Mouse (Mus musculus) adrenal gland, postnatal 25 days (tissue): ENCODE data around the gene Pole4. TPM values are rescaled to one million over a fixed set of nuclear protein-coding genes. Genes with fewer than 3 reads are reported as not detected.

Experiments
- DNase-seq: peaks from one replicate; pipeline ENCODE4 v3.0.0; 2021; ENCODE audit warnings: mixed read lengths
- long read RNA-seq: library from polyadenylated mRNA; stranded (forward); transcript quantifications from one replicate; pipeline ENCODE4 v2.0.0, GENCODE M21; 2021
- total RNA-seq: library from RNA; stranded (reverse); gene quantifications from 2 replicates; pipeline ENCODE4 v1.2.3, GENCODE M21; 2021

Gene Pole4
- total RNA-seq = 42.3 and 49.2 TPM in 2 replicates
- long read RNA-seq, transcript Pole4-201 (4 exons, 1,769 nt) = major isoform, 42 of 52 reads
- long read RNA-seq, partial matches to known transcripts = 2 of 52 reads
- long read RNA-seq, other reads (novel, unspliced or antisense) = 5 of 52 reads

GRCm38 (mm10) chr6:82705221-82705620, at the start of gene Pole4:
Gene Pole4, minus strand, starts transcription at chr6:82705365.
- no peak for DNase-seq

GRCm38 (mm10) chr6:82754769-82755168, 49.6 kb upstream of the Pole4 start:
- DNase-seq = no peak

GRCm38 (mm10) chr6:82753638-82754361, 48.6 kb upstream of the Pole4 start:
- DNase-seq = no peak

GRCm38 (mm10) chr6:82753061-82753460, 47.9 kb upstream of the Pole4 start:
- no peak for DNase-seq

- DNase-seq = no peak
Observed at GRCm38 (mm10) chr6:82751791-82752190, 46.6 kb upstream of the Pole4 start.

- DNase-seq = peak; percentile 82
Observed at GRCm38 (mm10) chr6:82751031-82751430, 45.9 kb upstream of the Pole4 start.

DNA sequence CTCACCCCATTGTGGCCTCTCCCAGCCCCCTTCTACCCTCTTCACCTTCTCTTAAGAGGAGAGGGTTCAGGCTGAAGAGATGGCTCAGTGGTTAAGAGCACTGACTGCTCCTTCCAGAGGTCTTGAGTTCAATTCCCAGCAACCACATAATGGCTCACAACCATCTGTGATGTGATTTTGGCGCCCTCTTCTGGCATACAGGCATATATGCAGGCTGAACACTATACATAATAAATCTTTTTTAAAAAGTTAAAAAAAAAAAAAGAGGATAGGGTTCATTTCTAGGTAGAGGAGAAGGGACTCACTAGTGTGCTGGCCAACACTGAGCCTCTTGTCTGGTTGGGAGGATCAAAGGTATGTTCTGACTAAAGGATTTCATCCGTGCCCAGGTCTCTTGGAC, 44.9 kb upstream of the Pole4 start:
- DNase-seq = no peak

DNA sequence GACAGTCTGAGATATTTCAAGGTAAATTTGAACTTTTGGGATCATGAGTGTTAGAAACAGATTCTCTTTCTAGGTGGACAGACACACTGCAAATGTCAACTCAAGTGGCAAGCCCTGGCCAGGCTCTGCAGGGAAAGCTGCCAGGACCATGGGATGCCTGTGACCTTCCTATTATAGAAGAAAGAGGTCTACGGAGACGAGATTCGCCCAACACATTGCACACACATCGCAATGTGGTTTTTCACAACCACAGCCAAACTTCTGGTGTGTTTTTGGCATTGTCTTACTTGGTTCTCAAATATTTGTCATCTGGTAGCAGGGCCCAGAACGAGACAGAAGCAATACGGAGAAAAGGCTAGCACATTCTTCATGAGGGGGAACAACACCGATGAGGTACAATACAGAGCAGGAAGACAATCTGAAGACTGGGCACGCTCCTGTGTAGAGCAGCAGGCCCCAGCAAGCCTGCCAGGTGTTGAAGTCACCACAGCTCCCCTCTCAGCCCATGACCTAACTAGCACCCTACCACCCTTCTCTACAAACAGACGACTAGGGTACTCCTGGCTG, 43.0 kb upstream of the Pole4 start:
- DNase-seq = peak; percentile 48

DNA sequence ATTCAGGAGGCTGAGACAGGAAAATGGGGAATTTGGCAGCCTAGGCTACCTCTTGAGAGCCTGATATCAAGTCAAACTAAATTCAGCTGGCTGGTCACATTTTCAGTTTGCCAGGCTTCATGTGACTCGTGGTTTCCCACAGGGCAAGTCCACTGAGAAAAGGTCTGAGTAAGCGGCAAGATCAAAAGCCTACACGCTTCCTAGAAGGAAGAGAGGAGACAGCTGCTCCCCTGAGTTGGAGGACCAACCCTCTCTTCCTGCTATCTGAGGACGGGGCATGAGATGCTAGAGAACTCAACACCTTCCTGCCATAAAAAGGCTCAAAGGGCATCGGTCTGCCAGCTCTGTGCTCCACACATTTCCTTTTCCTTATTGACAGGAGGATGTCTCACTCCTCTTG, 41.9 kb upstream of the Pole4 start:
- DNase-seq = no peak

DNA sequence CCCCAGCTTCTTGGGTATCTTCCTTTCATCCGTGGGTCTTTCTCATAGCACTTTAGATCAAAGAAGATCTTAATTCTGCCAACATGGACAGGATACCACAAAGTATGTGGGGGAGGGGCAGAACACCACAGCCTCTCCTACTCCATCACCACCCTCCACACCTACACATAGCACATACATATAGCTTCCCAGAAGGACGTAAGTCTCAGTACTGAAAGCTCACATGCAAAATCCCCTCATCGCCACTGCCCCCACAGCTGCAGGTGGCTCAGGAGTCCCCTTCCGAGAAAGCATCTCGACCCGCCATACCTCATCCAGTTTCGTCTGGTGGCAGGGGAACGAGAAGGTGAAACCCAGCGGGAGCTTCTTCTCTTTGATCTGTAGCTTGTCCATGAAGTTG, 39.4 kb upstream of the Pole4 start:
- no peak for DNase-seq

- no peak for DNase-seq
Observed at GRCm38 (mm10) chr6:82741518-82741880, 36.3 kb upstream of the Pole4 start.

DNA sequence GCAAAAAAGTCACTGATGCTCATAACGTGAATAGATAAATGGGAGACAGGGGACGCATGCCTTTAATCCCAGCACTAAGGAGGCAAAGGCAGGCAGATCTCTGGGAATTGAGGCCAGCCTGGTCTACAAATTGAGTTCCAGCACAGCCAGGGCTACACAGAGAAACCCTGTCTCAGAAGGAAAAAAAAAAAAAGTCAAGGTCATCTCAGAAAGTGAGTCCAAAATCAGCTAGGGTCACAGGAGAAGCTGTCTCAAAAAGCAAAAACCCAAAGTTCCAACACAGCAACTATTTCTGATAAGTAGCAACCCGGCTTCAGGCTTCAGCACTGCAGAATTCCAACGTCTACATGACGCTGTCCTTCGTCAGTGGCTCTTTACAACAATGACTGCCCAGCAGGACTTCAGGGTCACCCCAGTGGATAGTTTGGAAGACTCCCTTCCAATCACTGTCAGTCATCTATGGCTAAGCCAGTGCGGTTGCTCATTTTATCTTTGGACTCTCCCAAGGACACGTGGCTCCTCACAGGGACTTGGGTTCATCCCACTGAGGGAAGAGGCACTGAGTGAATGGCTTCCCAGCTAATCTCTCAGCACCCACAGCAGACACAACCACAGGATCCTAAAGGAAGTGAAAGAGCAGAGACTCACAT, 35.8 kb upstream of the Pole4 start:
- DNase-seq = peak; percentile 45

DNA sequence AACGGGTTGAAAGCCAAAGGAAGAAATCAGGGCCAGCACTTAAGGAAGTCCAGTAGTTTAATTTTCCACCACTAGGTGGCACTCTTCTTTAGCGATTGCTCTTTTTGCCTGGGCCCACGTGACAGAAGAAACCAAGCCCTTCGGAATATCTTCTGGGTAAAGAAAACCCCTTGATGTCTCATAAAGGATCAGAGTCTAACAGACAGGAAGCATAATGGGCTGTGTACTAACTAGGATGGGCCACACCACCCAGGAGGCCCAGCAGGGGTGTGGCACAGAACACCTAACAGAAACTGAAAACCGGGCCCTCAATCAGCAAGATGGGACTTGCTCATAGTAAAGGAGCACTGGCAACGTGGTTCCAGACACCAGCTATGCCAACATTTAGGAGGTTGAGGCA, 35.1 kb upstream of the Pole4 start:
- DNase-seq = no peak

- no peak for DNase-seq
Observed at GRCm38 (mm10) chr6:82737634-82738540, 32.7 kb upstream of the Pole4 start.

GRCm38 (mm10) chr6:82736626-82737600, 31.7 kb upstream of the Pole4 start:
- no peak for DNase-seq

GRCm38 (mm10) chr6:82735347-82735746, 30.2 kb upstream of the Pole4 start:
- no peak for DNase-seq

GRCm38 (mm10) chr6:82728635-82729034, 23.5 kb upstream of the Pole4 start:
- no peak for DNase-seq

DNA sequence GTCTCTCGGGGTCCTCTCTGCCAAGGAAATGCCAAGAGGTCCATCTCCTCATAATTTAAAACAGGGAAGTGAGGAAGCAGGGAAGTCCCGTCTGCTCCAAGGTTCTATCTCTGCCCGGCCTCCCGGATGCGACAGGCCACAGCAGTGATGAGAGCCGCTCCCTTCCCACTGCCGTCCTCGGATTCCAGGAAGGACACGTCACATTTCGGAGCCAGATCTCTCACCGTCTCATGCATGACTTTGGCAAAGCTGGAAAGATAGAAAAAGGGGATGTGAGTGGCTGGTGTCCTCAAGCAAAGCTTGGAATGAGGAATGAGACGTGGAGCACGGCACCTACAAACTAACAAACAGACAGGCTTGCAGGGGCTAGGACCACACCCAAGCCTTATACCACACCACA, 22.0 kb upstream of the Pole4 start:
- no peak for DNase-seq

- no peak for DNase-seq
Observed at GRCm38 (mm10) chr6:82723321-82723720, 18.2 kb upstream of the Pole4 start.

GRCm38 (mm10) chr6:82716126-82716525, 11.0 kb upstream of the Pole4 start:
- no peak for DNase-seq

GRCm38 (mm10) chr6:82715653-82716052, 10.5 kb upstream of the Pole4 start:
- no peak for DNase-seq
